Mouse (Mus musculus) limb, embryonic 14.5 days (tissue): ENCODE results near the gene Apoa2. TPM values are rescaled to one million over a fixed set of nuclear protein-coding genes. Genes with fewer than 3 reads are reported as not detected.

Experiments used
- ATAC-seq: fragments of 200-750 bp; cut with Nextera tagmentation; 2 replicates; pipeline ENCODE4 v1.8.0; 2017; ENCODE audit warnings: low read depth, moderate number of reproducible peaks, moderate TSS enrichment; ENCODE audit not compliant: low FRiP score
- DNase-seq: peaks from one replicate; pipeline ENCODE4 v3.0.0-alpha.2; 2015; ENCODE audit warnings: low spot score
- H3K27ac ChIP-seq: fragments of 300-500 bp; sonication (generic); replicated peaks from 2 replicates; pipeline ENCODE4 v1.5.1; 2014; ENCODE audit warnings: low read depth, mild to moderate bottlenecking, low read length, moderate library complexity, mixed read lengths
- H3K27me3 ChIP-seq: fragments of 300-500 bp; sonication (generic); 2 replicates; pipeline ENCODE4 v1.6.1; 2014; ENCODE audit warnings: low read length, mixed read lengths; ENCODE audit not compliant: control insufficient read depth, insufficient read depth
- H3K36me3 ChIP-seq: fragments of 300-500 bp; sonication (generic); 2 replicates; pipeline ENCODE4 v1.6.1; 2014; ENCODE audit warnings: mild to moderate bottlenecking, low read length, moderate library complexity, mixed read lengths; ENCODE audit not compliant: control insufficient read depth, insufficient read depth
- H3K4me1 ChIP-seq: fragments of 300-500 bp; sonication (generic); 2 replicates; pipeline ENCODE4 v1.6.1; 2014; ENCODE audit warnings: antibody characterized with exemption, low read length, mixed read lengths; ENCODE audit not compliant: control insufficient read depth, insufficient read depth
- H3K4me2 ChIP-seq: fragments of 300-500 bp; sonication (generic); replicated peaks from 2 replicates; pipeline ENCODE4 v1.6.1; 2014; ENCODE audit warnings: low read depth, mild to moderate bottlenecking, low read length, moderate library complexity; ENCODE audit not compliant: severe bottlenecking
- H3K4me3 ChIP-seq: fragments of 300-500 bp; sonication (generic); replicated peaks from 2 replicates; pipeline ENCODE4 v1.5.1; 2014; ENCODE audit warnings: low read length
- H3K9ac ChIP-seq: fragments of 300-500 bp; sonication (generic); 2 replicates; pipeline ENCODE4 v1.6.1; 2014; ENCODE audit warnings: mild to moderate bottlenecking, low read depth, low read length, moderate library complexity; ENCODE audit not compliant: severe bottlenecking
- H3K9me3 ChIP-seq: fragments of 300-500 bp; sonication (generic); 2 replicates; pipeline ENCODE4 v1.6.1; 2016; ENCODE audit warnings: low read length; ENCODE audit not compliant: control insufficient read depth
- POLR2A ChIP-seq: fragments of 200-500 bp; IDR thresholded peaks from 2 replicates; pipeline ENCODE4 v1.8.0; 2012; ENCODE audit warnings: inconsistent platforms, mild to moderate bottlenecking, moderate library complexity, borderline replicate concordance; ENCODE audit not compliant: insufficient read depth, insufficient read length; ENCODE audit errors: extremely low read depth
- WGBS: fragments of 180-500 bp; shearing (Covaris S2); extraction: QIAGEN DNeasy Blood & Tissue Kit; methylation state at CpG from one replicate; pipeline ENCODE4 v1.1.7; 2014; 5-methylcytosine and 5-hydroxymethylcytosine counted together
- polyA plus RNA-seq, 2 experiments: library from polyadenylated mRNA; depleted of rRNA in 1 of 2; stranded (reverse) in 1 of 2; unstranded in 1 of 2; fragments of >200 nt; fragmentation: Nextera tagmentation in 1 of 2; extraction: Ambion mirVana in 1 of 2; gene quantifications; 2 replicates each; pipeline versions ENCODE4 v1.2.1 to v1.2.3; 2012 to 2014

Gene Apoa2
- polyA plus RNA-seq, 2 experiments = 1.6 to 4.7 TPM

GRCm38 (mm10) chr1:171195887-171196397, 28.9 kb upstream of the Apoa2 start, which contains the start of gene Pcp4l1:
TSS of gene Pcp4l1 (minus strand) at chr1:171196268.
- Histone ChIP-seq H3K4me3 (peak within 1 kb of the TSS; percentile 49), H3K27ac (no peak within 1 kb of the TSS), H3K27me3 (peaks cover 53% of the 10 kb centered on the region), H3K36me3 (no peaks in the 10 kb centered on the region), H3K4me2 (peak within 1 kb of the TSS; percentile 95), H3K4me1 (peaks cover 20% of the 10 kb centered on the region), H3K9me3 (no peaks in the 10 kb centered on the region), H3K9ac (peak within 1 kb of the TSS; percentile 50)
- ATAC-seq = peak; percentile 63
- DNase-seq = no peak
- under 1% methylated on average over 27 of the region's 33 CpGs for WGBS
- no peak for TF ChIP-seq POLR2A

DNA sequence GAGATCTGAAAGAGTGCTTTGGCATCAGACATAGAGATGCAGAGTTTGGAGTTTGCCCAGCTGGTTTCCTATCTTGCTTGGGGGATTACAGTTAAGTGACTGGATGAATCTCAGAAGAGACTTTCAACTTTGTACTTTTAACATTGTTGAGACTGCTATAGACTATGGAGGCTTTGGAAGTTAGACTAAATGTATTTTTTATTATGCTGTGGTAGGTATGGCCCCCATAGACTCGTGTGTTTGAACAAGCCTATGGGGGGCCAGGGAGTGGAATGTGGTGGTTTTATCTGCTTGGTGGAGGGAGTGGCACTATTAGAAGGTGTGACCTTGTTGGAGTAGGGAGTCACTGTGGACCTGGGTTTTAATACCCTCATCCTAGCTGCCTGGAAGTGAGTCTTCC, 25.3 kb upstream of the Apoa2 start:
- no peaks in the 10 kb centered on the region for H3K36me3 ChIP-seq
- H3K4me3 ChIP-seq = no peak overlapping the region
- no peak overlapping the region for H3K9ac ChIP-seq
- DNase-seq = no peak
- 42% methylated on average over 1 of the region's 1 CpGs for WGBS
- no peak overlapping the region for H3K4me2 ChIP-seq
- peaks cover 25% of the 10 kb centered on the region for H3K27me3 ChIP-seq
- no peak for TF ChIP-seq POLR2A
- peaks cover 8% of the 10 kb centered on the region for H3K4me1 ChIP-seq
- no peak overlapping the region for H3K27ac ChIP-seq
- H3K9me3 ChIP-seq = no peaks in the 10 kb centered on the region
- ATAC-seq = no peak

GRCm38 (mm10) chr1:171200769-171201168, 24.1 kb upstream of the Apoa2 start:
- Histone ChIP-seq H3K27ac (no peak overlapping the region), H3K9me3 (no peaks in the 10 kb centered on the region), H3K9ac (no peak overlapping the region), H3K4me2 (no peak overlapping the region), H3K4me1 (peaks cover 2% of the 10 kb centered on the region; the same call in 1 of the 2 replicates), H3K27me3 (peaks cover 13% of the 10 kb centered on the region), H3K36me3 (no peaks in the 10 kb centered on the region), H3K4me3 (no peak overlapping the region)
- DNase-seq (no peak), ATAC-seq (no peak)
- no peak for TF ChIP-seq POLR2A
- whole genome bisulfite sequencing = 92% methylated on average over 1 of the region's 1 CpGs

GRCm38 (mm10) chr1:171203471-171204248, 21.2 kb upstream of the Apoa2 start:
- Histone ChIP-seq H3K4me3 (no peak overlapping the region), H3K4me2 (no peak overlapping the region), H3K9me3 (no peaks in the 10 kb centered on the region), H3K4me1 (no peaks in the 10 kb centered on the region), H3K27ac (no peak overlapping the region), H3K27me3 (no peaks in the 10 kb centered on the region), H3K36me3 (no peaks in the 10 kb centered on the region), H3K9ac (no peak overlapping the region)
- TF ChIP-seq POLR2A = no peak
- WGBS = 57% methylated on average over 10 of the region's 11 CpGs
- ATAC-seq = no peak
- no peak for DNase-seq

DNA sequence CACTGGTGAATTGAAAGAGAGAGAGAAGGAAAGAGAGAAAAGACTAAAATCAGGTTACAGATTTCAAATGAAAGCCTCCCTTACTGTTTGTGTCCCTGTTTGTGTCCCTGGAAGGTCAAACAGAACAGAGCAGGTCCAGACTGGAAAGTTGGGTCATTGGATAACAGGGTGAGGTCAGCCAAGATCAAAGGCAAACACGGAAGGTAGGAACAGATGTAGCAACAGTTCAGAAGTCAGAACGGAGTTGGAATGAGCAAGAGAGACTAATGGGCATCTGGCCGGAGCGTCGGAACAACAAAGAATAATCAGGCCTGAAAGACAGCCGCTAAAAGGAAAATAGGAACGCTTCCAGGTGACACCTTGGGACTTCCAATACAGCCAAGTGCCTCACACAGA, 20.6 kb upstream of the Apoa2 start:
- no peak for ATAC-seq
- 24% methylated on average over 7 of the region's 7 CpGs for WGBS
- TF ChIP-seq POLR2A = no peak
- H3K27ac ChIP-seq = no peak overlapping the region
- no peaks in the 10 kb centered on the region for H3K9me3 ChIP-seq
- no peak overlapping the region for H3K9ac ChIP-seq
- H3K27me3 ChIP-seq = no peaks in the 10 kb centered on the region
- no peaks in the 10 kb centered on the region for H3K36me3 ChIP-seq
- no peaks in the 10 kb centered on the region for H3K4me1 ChIP-seq
- H3K4me2 ChIP-seq = no peak overlapping the region
- no peak for DNase-seq
- H3K4me3 ChIP-seq = no peak overlapping the region
